Mouse (Mus musculus) forebrain, embryonic 12.5 days (tissue): ENCODE results near the gene Ccdc183. TPM values are rescaled to one million over a fixed set of nuclear protein-coding genes. Genes with fewer than 3 reads are reported as not detected.

Experiments used
- ATAC-seq: fragments of 200-750 bp; cut with Nextera tagmentation; 2 replicates; pipeline ENCODE4 v1.8.0; 2017; ENCODE audit warnings: moderate TSS enrichment; ENCODE audit not compliant: low FRiP score
- H3K27ac ChIP-seq: fragments of 300-500 bp; sonication (generic); 2 replicates; pipeline ENCODE4 v1.5.1; 2016; ENCODE audit warnings: mild to moderate bottlenecking
- H3K27me3 ChIP-seq: fragments of 300-500 bp; sonication (generic); 2 replicates; pipeline ENCODE4 v1.6.1; 2016; ENCODE audit warnings: mild to moderate bottlenecking
- H3K36me3 ChIP-seq: fragments of 300-500 bp; sonication (generic); replicated peaks from 2 replicates; pipeline ENCODE4 v1.6.1; 2016; ENCODE audit warnings: mild to moderate bottlenecking
- H3K4me1 ChIP-seq: fragments of 300-500 bp; sonication (generic); 2 replicates; pipeline ENCODE4 v1.6.1; 2016
- H3K4me2 ChIP-seq: fragments of 300-500 bp; sonication (generic); 2 replicates; pipeline ENCODE4 v1.6.1; 2016; ENCODE audit warnings: mild to moderate bottlenecking, moderate library complexity
- H3K4me3 ChIP-seq: fragments of 300-500 bp; sonication (generic); replicated peaks from 2 replicates; pipeline ENCODE4 v1.5.1; 2016; ENCODE audit warnings: mild to moderate bottlenecking
- H3K9ac ChIP-seq: fragments of 300-500 bp; sonication (generic); 2 replicates; pipeline ENCODE4 v1.6.1; 2016; ENCODE audit warnings: mild to moderate bottlenecking
- H3K9me3 ChIP-seq: fragments of 300-500 bp; sonication (generic); 2 replicates; pipeline ENCODE4 v1.6.1; 2016
- WGBS: fragments of 180-500 bp; shearing (Covaris S2); methylation state at CpG from one replicate; pipeline ENCODE4 v1.1.7; 2016; 5-methylcytosine and 5-hydroxymethylcytosine counted together
- polyA plus RNA-seq: library from polyadenylated mRNA; unstranded; fragments of >200 nt; fragmentation: Nextera tagmentation; extraction: Ambion mirVana; gene quantifications from 2 replicates; pipeline ENCODE4 v1.2.1, GENCODE M21; 2016

The Ccdc183 gene
- polyA plus RNA-seq, 1 experiment from 2014 or later, result 0.22 TPM

DNA sequence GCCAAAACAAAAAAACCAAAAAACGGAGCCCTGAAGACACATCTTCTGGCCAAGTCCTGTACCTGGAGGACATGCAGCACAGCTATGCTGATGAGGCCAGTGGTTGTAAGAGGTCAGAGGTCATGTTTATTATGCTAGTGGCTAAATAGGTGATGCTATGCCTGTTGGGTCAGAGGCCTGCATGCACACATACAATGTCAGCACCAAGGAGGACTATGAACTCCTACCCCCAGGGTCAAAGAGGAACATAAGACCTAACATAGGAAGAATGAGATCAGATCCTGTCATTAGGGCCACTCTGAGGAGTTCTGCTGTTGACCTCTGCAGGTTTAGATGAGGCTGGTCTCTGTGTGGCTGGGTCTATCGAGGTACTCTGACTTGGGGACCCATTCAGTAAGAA lies 17.4 kb downstream of the Ccdc183 start:
- Histone ChIP-seq H3K4me3 (no peak overlapping the region), H3K27ac (no peak overlapping the region), H3K27me3 (no peaks in the 10 kb centered on the region), H3K9ac (no peak overlapping the region), H3K9me3 (no peaks in the 10 kb centered on the region), H3K4me2 (no peak overlapping the region), H3K4me1 (no peaks in the 10 kb centered on the region), H3K36me3 (peaks cover 81% of the 10 kb centered on the region)
- WGBS, result 91% methylated on average over 2 of the region's 2 CpGs
- ATAC-seq, result no peak

DNA sequence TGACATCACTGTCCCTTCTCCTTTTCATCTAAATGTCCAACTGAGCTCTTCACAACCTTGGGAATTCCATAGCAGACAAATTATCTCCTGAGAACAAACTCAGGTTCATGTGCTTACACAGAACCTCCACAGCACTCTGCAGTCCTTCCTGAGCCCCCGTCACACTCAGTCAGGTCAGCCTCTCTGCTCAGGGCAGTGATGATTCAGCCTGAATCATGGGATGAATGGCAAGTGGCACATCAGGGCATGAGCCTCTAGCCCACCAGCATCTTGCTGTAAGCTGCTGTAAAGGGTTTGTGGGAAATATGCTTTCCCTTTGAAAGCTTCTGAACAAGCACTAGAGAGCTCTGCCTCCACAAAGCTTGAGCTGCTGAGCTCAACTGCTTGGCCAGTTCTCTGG lies 18.7 kb downstream of the Ccdc183 start:
- no peak overlapping the region for H3K4me2 ChIP-seq
- no peaks in the 10 kb centered on the region for H3K27me3 ChIP-seq
- no peak for ATAC-seq
- no peaks in the 10 kb centered on the region for H3K9me3 ChIP-seq
- no peak overlapping the region for H3K27ac ChIP-seq
- no peaks in the 10 kb centered on the region for H3K4me1 ChIP-seq
- no peak overlapping the region for H3K4me3 ChIP-seq
- 97% methylated on average over 1 of the region's 1 CpGs for WGBS
- peaks cover 89% of the 10 kb centered on the region for H3K36me3 ChIP-seq
- no peak overlapping the region for H3K9ac ChIP-seq

DNA sequence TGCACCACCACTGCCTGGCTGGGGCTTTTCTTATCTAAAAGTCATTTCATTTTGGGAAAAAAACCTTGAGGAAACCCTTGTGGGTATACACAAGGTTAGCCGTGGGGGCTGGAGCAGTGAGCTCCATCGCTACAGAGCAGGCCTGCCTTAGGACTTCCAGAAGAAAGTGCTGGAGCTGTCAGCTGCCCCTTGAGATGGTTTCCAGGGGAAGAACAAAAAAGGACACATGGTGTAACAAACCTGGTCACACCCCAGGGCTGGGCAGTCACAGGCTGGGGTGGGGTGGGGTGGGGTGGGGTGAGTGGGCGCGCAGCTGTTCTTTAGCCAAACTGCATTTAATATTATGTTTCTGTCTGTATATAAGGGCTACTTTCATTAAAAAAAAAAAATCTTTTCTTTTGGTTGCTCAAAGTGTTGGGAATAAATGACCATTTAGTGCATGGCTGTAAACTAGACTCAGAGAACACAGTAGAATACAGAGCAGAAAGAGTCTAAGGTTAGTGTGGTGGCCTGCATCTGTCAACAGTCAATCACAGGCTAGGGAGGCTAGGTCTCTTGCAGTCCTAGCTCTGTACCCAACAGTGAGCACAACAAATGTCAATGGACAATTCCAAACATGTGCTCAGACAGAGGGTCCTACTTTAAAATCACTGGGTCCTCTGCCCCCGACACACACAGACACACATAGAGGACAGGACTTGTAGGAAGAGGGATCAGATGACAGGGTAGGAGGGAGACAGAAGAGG lies 20.5 kb downstream of the Ccdc183 start:
- 97% methylated on average over 5 of the region's 5 CpGs for WGBS
- H3K27ac ChIP-seq, result no peak overlapping the region
- no peak for ATAC-seq
- peaks cover 95% of the 10 kb centered on the region for H3K36me3 ChIP-seq
- no peak overlapping the region for H3K4me2 ChIP-seq
- H3K27me3 ChIP-seq, result no peaks in the 10 kb centered on the region
- no peak overlapping the region for H3K9ac ChIP-seq
- no peaks in the 10 kb centered on the region for H3K4me1 ChIP-seq
- H3K4me3 ChIP-seq, result no peak overlapping the region
- no peaks in the 10 kb centered on the region for H3K9me3 ChIP-seq

DNA sequence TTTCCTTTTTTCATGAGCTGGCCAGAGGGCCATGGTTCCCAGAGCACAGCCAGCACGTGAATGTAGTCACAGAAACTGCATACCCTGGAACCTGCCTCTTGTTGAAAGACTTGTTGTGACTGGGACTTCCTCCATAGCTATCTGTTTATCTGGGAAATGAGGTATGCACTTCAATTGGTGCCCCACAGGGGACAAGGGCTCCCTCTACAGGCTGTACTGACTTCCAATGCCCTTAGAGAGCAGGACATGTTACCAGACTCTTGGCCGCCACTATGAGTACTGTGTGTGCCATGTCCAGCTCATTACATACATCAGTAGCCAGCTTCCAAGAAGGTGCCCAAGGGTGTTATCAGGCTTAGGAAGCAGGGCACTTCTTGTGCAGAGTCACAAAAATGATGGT lies 25.6 kb downstream of the Ccdc183 start:
- no peaks in the 10 kb centered on the region for H3K4me1 ChIP-seq
- no peaks in the 10 kb centered on the region for H3K27me3 ChIP-seq
- no peak overlapping the region for H3K27ac ChIP-seq
- no peak for ATAC-seq
- no peak overlapping the region for H3K4me2 ChIP-seq
- no peaks in the 10 kb centered on the region for H3K9me3 ChIP-seq
- H3K4me3 ChIP-seq, result no peak overlapping the region
- H3K36me3 ChIP-seq, result peaks cover 86% of the 10 kb centered on the region
- no peak overlapping the region for H3K9ac ChIP-seq
- WGBS, result 86% methylated on average over 2 of the region's 2 CpGs

DNA sequence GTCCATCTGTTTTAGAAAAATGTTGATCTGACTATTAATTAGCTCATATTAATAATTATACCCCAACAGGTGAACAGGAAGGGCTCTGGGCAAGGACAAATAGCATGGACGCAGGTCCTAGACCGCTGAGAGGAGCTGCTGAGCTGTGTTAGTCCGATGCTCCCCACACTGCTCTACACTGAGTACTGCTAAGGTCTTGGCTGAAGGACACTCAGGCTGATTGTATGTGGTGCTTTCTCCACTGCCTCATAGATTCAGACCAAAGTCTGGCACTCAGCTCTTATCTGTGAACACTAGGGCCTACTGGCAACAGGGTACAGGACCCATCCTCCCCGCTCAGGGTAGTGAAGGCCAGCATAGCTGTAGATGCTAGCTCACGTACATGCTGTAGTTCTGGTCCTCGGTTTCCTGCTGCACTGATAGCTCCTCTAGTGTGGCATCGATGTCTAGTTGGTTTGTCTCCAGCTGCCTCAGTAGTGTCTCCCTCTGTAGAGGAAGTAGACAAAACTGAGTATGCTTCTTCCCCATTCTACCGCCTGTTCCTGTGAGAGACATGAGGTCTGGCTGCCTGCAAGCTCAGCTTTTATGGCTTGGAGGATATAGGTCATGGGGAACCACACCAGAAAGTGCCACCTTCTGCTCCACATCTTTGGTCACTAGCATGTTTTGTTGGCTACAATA lies 29.1 kb downstream of the Ccdc183 start:
- WGBS, result 96% methylated on average over 8 of the region's 8 CpGs
- no peaks in the 10 kb centered on the region for H3K4me1 ChIP-seq
- no peaks in the 10 kb centered on the region for H3K9me3 ChIP-seq
- no peaks in the 10 kb centered on the region for H3K27me3 ChIP-seq
- no peak overlapping the region for H3K27ac ChIP-seq
- H3K36me3 ChIP-seq, result peaks cover 89% of the 10 kb centered on the region
- H3K9ac ChIP-seq, result no peak overlapping the region
- ATAC-seq, result no peak
- no peak overlapping the region for H3K4me3 ChIP-seq
- H3K4me2 ChIP-seq, result no peak overlapping the region

DNA sequence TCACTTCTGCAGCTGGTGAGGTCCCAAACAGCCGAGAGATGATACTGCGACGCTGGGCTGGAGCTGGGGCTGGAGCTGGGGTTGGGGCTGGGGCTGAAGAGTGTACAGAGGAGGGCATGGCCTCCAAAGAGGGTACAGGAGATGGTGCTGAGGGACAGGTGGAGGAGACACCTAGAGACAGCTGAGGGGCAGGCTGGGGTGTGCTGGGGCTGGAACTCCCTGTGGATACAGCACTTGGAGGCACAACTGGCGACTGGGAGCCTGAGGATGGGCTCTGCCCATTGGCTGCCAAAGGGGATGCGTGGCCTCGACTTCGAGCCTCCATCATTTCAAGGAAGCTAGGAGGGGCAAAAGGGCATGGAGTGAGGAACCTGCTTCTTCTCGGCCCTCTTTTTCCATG lies 30.2 kb downstream of the Ccdc183 start:
- Histone ChIP-seq H3K4me3 (no peak overlapping the region), H3K27me3 (no peaks in the 10 kb centered on the region), H3K9ac (no peak overlapping the region), H3K9me3 (no peaks in the 10 kb centered on the region), H3K4me2 (no peak overlapping the region), H3K36me3 (peaks cover 86% of the 10 kb centered on the region), H3K27ac (no peak overlapping the region), H3K4me1 (peaks cover 8% of the 10 kb centered on the region)
- no peak for ATAC-seq
- WGBS, result 93% methylated on average over 8 of the region's 8 CpGs

DNA sequence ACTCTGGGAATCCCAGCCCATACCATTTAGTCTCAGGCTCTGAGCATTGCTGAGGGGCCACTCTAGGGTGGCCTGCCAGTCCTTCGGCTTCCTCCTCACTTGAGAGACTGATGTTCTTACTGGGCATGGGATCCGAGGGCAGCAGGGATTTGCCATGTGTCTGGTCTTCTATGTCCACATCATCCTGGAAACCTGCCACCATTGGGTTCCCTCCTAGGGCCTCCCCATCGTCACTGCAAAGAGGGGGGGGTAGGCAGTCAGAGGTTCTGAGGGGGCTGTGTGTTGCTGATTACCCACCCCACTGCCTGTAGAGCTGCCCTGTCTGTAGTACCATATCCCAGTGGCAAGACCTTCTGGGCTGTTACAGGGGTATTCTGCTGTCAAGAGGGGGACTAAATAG lies 31.9 kb downstream of the Ccdc183 start:
- WGBS, result 86% methylated on average over 3 of the region's 3 CpGs
- H3K4me2 ChIP-seq, result no peak overlapping the region
- no peaks in the 10 kb centered on the region for H3K9me3 ChIP-seq
- peaks cover 69% of the 10 kb centered on the region for H3K36me3 ChIP-seq
- H3K27me3 ChIP-seq, result peaks cover 9% of the 10 kb centered on the region
- H3K27ac ChIP-seq, result no peak overlapping the region
- no peak overlapping the region for H3K4me3 ChIP-seq
- no peak for ATAC-seq
- H3K9ac ChIP-seq, result no peak overlapping the region
- peaks cover 20% of the 10 kb centered on the region for H3K4me1 ChIP-seq

DNA sequence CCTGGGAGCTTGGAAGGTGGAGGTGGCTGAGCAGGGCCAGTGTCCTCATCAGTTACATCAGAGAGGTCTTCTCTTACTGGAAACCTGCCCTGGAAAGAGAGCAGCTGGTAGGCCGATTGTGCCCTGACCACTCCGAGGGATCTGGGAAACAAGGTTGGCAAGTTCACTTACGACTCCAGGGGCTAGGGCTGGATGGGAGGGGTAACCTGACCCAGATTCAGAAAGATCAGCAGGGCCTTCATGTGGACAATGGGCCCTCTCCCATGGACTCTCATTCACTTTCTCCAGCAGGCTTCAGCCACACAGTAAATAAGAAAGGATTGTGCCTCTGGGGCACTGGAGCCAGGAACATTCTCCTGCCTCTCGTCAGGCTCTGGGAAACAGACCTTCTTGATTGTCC lies 32.6 kb downstream of the Ccdc183 start:
- H3K9me3 ChIP-seq, result no peaks in the 10 kb centered on the region
- peaks cover 22% of the 10 kb centered on the region for H3K4me1 ChIP-seq
- peaks cover 62% of the 10 kb centered on the region for H3K36me3 ChIP-seq
- no peak for ATAC-seq
- no peak overlapping the region for H3K9ac ChIP-seq
- 71% methylated on average over 4 of the region's 4 CpGs for WGBS
- no peak overlapping the region for H3K27ac ChIP-seq
- no peak overlapping the region for H3K4me3 ChIP-seq
- H3K4me2 ChIP-seq, result no peak overlapping the region
- peaks cover 16% of the 10 kb centered on the region for H3K27me3 ChIP-seq

DNA sequence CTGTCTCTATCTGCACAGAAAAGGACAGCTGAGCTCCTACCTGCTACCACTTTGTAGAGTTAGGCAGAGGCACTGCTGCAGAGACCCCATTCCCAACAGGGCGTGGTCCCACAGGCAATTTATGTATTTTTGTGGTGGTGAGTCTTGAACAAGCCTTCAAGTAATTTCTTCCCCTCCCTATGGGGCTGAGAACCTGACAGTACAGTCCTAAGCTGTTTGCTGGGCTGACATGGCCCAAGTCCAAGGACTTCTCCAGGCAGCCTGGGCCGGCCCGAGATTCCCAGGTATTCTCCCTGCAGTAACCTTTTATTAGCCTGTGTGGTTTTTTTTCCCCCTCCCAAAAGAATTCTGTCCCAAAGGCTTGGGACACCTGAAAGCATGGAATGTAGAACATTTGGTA lies 33.3 kb downstream of the Ccdc183 start:
- ATAC-seq, result no peak
- peaks cover 60% of the 10 kb centered on the region for H3K36me3 ChIP-seq
- H3K27me3 ChIP-seq, result peaks cover 23% of the 10 kb centered on the region
- no peak overlapping the region for H3K9ac ChIP-seq
- no peaks in the 10 kb centered on the region for H3K9me3 ChIP-seq
- no peak overlapping the region for H3K27ac ChIP-seq
- 99% methylated on average over 3 of the region's 3 CpGs for WGBS
- H3K4me3 ChIP-seq, result no peak overlapping the region
- peaks cover 29% of the 10 kb centered on the region for H3K4me1 ChIP-seq
- H3K4me2 ChIP-seq, result no peak overlapping the region

DNA sequence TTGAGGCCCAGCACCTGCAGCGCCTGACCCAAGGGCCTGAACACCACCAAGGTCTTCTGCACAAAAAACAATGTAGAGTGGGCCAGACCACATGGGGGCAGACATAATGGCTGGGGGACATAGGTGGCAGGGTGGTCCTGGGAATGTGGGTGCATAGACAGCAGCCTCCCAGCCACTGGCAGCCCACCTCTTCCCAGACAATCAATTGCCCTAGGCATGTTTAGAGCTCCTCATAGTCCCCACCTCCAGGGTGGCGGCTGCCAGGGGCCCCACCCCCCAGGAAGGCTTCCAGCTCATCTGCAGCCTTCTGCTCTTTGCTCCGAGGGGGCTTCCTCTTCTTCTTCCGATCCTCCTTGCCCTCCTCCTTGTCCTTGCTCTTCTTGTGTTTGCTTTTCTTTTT lies 33.9 kb downstream of the Ccdc183 start:
- H3K36me3 ChIP-seq, result peaks cover 58% of the 10 kb centered on the region
- H3K4me3 ChIP-seq, result no peak overlapping the region
- no peaks in the 10 kb centered on the region for H3K9me3 ChIP-seq
- no peak overlapping the region for H3K9ac ChIP-seq
- no peak overlapping the region for H3K4me2 ChIP-seq
- peaks cover 32% of the 10 kb centered on the region for H3K4me1 ChIP-seq
- H3K27ac ChIP-seq, result no peak overlapping the region
- ATAC-seq, result no peak
- peaks cover 29% of the 10 kb centered on the region for H3K27me3 ChIP-seq
- 76% methylated on average over 4 of the region's 4 CpGs for WGBS

DNA sequence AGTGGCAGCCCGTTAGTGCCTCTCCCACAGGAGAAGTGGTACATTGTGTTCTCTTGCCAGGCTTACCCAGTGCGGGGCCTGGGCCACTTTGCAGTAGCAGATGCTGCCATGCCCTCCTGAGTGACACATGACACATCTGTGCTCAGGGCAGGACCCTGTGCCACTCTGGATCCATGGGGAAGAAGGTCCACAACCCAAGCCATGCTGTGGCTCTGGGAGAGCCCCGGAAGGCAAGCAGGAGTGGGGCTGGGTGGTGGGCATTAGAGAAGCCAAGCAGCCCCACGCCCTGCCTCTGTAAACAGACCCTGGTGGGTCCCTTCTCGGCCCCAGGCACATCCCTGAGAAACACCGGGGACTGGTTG lies 34.4 kb downstream of the Ccdc183 start:
- no peak for ATAC-seq
- Histone ChIP-seq H3K27me3 (peaks cover 34% of the 10 kb centered on the region), H3K9ac (no peak overlapping the region), H3K4me1 (peaks cover 37% of the 10 kb centered on the region), H3K4me2 (no peak overlapping the region), H3K36me3 (peaks cover 53% of the 10 kb centered on the region), H3K4me3 (no peak overlapping the region), H3K9me3 (no peaks in the 10 kb centered on the region), H3K27ac (no peak overlapping the region)
- WGBS, result 88% methylated on average over 6 of the region's 6 CpGs

DNA sequence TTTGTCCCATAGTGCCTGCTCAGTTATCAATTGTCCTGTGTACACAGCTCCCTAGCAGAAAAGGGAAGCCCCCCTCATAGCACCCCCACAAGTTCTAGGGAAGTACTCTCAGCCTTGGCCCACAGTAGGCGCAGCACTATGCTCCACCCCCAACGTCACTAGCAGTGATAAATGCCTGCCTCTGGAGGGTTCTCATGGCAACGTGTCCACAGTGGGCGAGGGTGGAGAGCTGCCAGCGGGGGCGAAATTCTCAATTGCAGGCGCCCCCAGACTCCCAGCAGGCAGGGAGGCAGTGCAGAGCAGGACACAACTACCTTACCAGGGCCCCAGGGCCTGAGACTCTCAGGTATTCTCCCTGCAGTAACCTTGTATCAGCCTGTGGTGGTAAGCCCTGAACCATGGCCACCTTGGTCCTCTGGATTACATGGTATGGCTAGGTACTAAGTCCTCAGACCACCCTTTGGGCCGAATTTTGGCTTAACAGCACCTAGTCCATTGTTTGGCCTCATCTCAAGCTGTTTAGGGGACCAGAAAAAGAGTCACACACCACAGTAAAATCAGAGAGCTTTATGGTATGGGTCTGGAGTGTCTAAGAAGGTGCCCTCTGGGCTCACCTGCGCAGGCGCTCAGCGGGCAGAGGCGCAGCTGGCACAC lies 34.9 kb downstream of the Ccdc183 start:
- Histone ChIP-seq H3K27me3 (peaks cover 39% of the 10 kb centered on the region), H3K9me3 (no peaks in the 10 kb centered on the region), H3K36me3 (peaks cover 48% of the 10 kb centered on the region), H3K9ac (no peak overlapping the region), H3K27ac (no peak overlapping the region), H3K4me3 (no peak overlapping the region; the same call in 1 of the 2 replicates), H3K4me1 (peaks cover 42% of the 10 kb centered on the region), H3K4me2 (no peak overlapping the region)
- 60% methylated on average over 12 of the region's 12 CpGs for WGBS
- ATAC-seq, result no peak
